Mouse (Mus musculus) adipose tissue, adult 10 weeks (tissue): ENCODE measurements around the gene Nedd4. TPM values are rescaled to one million over a fixed set of nuclear protein-coding genes. Genes with fewer than 3 reads are reported as not detected.

Experiments used
- polyA plus RNA-seq: library from polyadenylated mRNA; stranded (reverse); fragments of 350-450 nt; fragmentation: Illumina TruSeq; extraction: RNeasy Lipid Tissue Mini Kit (QIAGEN cat#74804); gene quantifications from one replicate; pipeline ENCODE4 v1.2.3, GENCODE M21; 2014; ENCODE audit warnings: low read depth, low replicate concordance

The Nedd4 gene
- polyA plus RNA-seq, result 284 TPM

DNA sequence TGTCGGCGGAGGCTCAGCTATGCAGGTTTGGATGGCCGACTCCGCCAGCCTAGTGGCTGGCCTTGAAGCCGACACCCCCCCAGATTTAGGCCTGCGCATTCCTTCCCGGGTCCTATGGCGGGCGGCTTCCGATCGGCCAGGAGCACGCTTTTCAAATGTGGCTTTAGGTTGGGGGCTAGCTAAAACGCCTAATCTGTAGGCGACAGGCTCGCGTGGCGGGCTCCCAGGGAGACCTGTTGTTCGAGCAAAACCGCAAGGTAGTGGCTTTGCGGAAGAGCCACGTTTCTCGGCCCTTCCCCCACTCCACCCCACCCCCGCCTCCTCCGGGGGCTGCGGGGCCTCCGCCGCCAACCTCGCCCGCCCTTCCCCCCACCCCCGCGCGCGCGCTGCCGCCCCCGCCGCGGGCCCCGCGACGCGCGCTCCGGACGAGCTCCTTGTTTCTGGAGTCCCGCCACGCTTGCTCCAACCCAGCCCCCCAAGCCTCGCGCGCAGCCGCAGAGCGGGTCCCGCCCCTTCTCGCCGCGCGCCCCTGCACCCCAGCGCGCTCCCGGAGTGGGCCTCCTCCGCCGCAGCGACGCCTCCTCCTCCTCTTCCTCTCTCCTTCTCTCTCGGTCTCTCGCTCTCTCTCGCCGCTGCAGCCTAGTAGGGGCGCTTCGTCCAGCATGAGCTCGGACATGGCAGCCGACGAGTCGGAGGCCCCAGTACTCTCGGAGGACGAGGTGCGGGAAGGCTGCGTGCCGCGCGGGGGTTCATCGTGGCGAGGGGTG lies at the start of gene Nedd4:
TSS of gene Nedd4 (plus strand) at position 452 of the 767 bp plus-strand sequence.

Other genes with a start within 250 kb of the Nedd4 start
- gene Mns1, start 224.3 kb upstream of the Nedd4 start, polyA plus RNA-seq, result 8.7 TPM
- gene Tex9, start 170.1 kb upstream of the Nedd4 start, polyA plus RNA-seq, result 9.1 TPM
- gene Rfx7, start 130.1 kb upstream of the Nedd4 start, polyA plus RNA-seq, result 10.2 TPM
- 0.31 TPM for gene Prtg, start 144.5 kb downstream of the Nedd4 start, polyA plus RNA-seq